13 mouse cellular contexts compared by ENCODE assay signal in genomic region chr12:86819163-86819562, GRCm38 (mm10).
DNase-seq lines count a peak whose midpoint lies in the region; ATAC-seq lines count a peak whose summit lies in the region.
"Had no signal": no experiment of that assay in that cellular context is flagged by ENCODE, and none has a peak within 500 bp of the region (broad histone marks: within the 10 kb centered on the region; RNA-seq: fewer than 3 reads in every experiment).

No protein-coding gene starts in this region.

- no peaks in the 10 kb centered on the region for H3K27me3 ChIP-seq in heart, embryonic 11.5 days (ENCODE audit: control insufficient read depth, insufficient read depth, low read length)
- no peaks in the 10 kb centered on the region for H3K27me3 ChIP-seq in splenic B cell, adult 2 months (ENCODE audit: control insufficient read depth, insufficient read depth, low read length, poor library complexity, severe bottlenecking)
- H3K27me3 ChIP-seq in intestine, embryonic 16.5 days (replicated peaks; ENCODE audit: control insufficient read depth, insufficient read depth, low read length), result no peaks in the 10 kb centered on the region

- peaks cover 57% of the 10 kb centered on the region for H3K4me1 ChIP-seq in heart, embryonic 11.5 days (ENCODE audit: control insufficient read depth, insufficient read depth, low read length)
- H3K4me1 ChIP-seq in intestine, embryonic 16.5 days (ENCODE audit: control insufficient read depth, insufficient read depth, low read length), result peaks cover 22% of the 10 kb centered on the region

- H3K4me3 ChIP-seq in heart, embryonic 11.5 days (ENCODE audit: low read depth, low read length), result no peak overlapping the region
- H3K4me3 ChIP-seq in intestine, embryonic 16.5 days (ENCODE audit: low read length), result no peak overlapping the region
- H3K4me3 ChIP-seq: myocyte had no signal

- peak overlapping the region; percentile 96 for H3K27ac ChIP-seq in heart, embryonic 11.5 days (ENCODE audit: low read depth, low read length)
- H3K27ac ChIP-seq in intestine, embryonic 16.5 days (ENCODE audit: low read length), result no peak overlapping the region

- no peak overlapping the region for H3K9ac ChIP-seq in heart, embryonic 11.5 days (ENCODE audit: low read depth, low read length)
- H3K9ac ChIP-seq in intestine, embryonic 16.5 days (ENCODE audit: low read depth, low read length), result no peak overlapping the region

- DNase-seq in heart, postnatal 4 days, result no peak
- DNase-seq in spleen, postnatal 36 days (ENCODE audit: low spot score in 2 of 2), result peak; percentile 71 to 74
- no peak for DNase-seq in spleen, postnatal 10 days (ENCODE audit: low spot score in 2 of 2)
- peak; percentile 87 for DNase-seq in splenic B cell, adult 2 months (ENCODE audit: low read depth, low spot score)
- no peak for DNase-seq in c-Kit-positive CD71-positive TER-119-positive erythroid progenitor cells, embryonic 14.5 days (ENCODE audit: low spot score)
- DNase-seq: adrenal gland, postnatal 10 days; cerebellum, postnatal 14 days; kidney, adult 11 months had no signal

- no peak for ATAC-seq in heart, embryonic 11.5 days (replicated peaks; ENCODE audit: insufficient number of reproducible peaks, low FRiP score, low TSS enrichment)
- peak; percentile 75 for ATAC-seq in inflammation-experienced regulatory T-cells, adult 6 months
- no peak for ATAC-seq in intestine, embryonic 16.5 days

- WGBS in heart, embryonic 11.5 days (ENCODE audit: insufficient replicate concordance), result 59% methylated on average over 5 of the region's 5 CpGs
- WGBS in intestine, embryonic 16.5 days, result 82% methylated on average over 5 of the region's 5 CpGs

- no peaks in the 10 kb centered on the region for H3K36me3 ChIP-seq in heart, embryonic 11.5 days (ENCODE audit: control insufficient read depth, insufficient read depth, low read length)
- H3K36me3 ChIP-seq in splenic B cell, adult 2 months (ENCODE audit: control insufficient read depth, insufficient read depth, low read length, poor library complexity, severe bottlenecking), result no peaks in the 10 kb centered on the region
- no peaks in the 10 kb centered on the region for H3K36me3 ChIP-seq in intestine, embryonic 16.5 days (ENCODE audit: control insufficient read depth, insufficient read depth, low read length)
- H3K36me3 ChIP-seq: G1E had no signal

- H3K4me2 ChIP-seq in heart, embryonic 11.5 days, result no peak overlapping the region
- no peak overlapping the region for H3K4me2 ChIP-seq in intestine, embryonic 16.5 days (ENCODE audit: low read depth, low read length)

- no peaks in the 10 kb centered on the region for H3K9me3 ChIP-seq in heart, embryonic 11.5 days (replicated peaks; ENCODE audit: control insufficient read depth, low read length)
- H3K9me3 ChIP-seq in intestine, embryonic 16.5 days (ENCODE audit: control insufficient read depth, low read length), result no peaks in the 10 kb centered on the region
- H3K9me3 ChIP-seq: G1E had no signal

Comparison
In these comparisons a context has a peak if more than half of its experiments do, and no peak if none do; other contexts are left out.
1. DNase-seq: peak in spleen, postnatal 36 days (2 of 2) and splenic B cell, adult 2 months (single experiment); none in heart, postnatal 4 days (single experiment), spleen, postnatal 10 days (0 of 2) and c-Kit-positive CD71-positive TER-119-positive erythroid progenitor cells, embryonic 14.5 days (single experiment).